Mouse (Mus musculus): ENCODE data around the gene Maml2.

DNA sequence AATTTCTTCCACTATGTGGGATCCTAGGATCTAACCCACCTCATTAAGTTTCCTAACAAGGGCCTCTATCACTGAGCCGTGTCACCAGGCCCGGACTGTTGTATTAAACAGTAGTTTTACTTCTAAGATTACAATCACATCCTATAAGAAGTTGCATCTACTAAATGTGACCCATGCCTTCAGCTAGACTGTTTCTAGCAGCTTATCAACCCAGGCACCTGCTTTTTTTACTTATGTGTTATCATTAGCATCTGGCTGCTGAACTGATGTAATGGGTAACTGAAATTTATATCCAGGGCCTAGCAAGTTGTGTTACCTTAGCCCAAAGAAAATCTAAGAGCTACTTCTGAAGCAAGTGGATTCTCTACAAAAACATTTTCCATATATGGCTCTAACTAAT lies 380.3 kb downstream of the Maml2 start:
- TF ChIP-seq CTCF (IDR thresholded peaks at IDR 0.05; ENCODE audit: insufficient read depth, low read depth, low read length) (no peak), POLR2A (IDR thresholded peaks at IDR 0.05; ENCODE audit: insufficient read depth, low read depth, low read length) (no peak)
